Mouse (Mus musculus): ENCODE measurements around the gene Foxj1. TPM values are rescaled to one million over a fixed set of nuclear protein-coding genes. Genes with fewer than 3 reads are reported as not detected.

Foxj1 gene
- polyA plus RNA-seq, 1 experiment from 2014 or later: 0.17 TPM

DNA sequence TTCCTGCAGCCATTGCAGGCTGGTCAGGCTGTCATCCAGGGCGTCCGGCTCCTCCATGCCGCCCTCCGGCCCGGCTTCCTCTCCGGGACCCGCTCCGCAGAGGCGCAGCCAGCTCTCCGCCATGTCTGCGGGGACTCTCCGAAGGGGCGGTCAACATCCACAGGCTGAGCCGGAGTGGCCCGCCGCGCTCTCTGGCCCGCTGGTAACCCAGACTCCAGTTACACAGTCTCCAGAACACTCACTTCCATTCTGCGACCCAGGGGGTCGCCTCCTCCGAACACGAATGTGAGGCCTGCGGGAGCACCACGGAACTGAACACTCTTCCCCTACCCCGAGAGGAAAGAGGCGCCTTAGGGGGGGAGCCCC, 799 bp downstream of the Foxj1 start:
- no peak for ATAC-seq (ENCODE audit: insufficient number of reproducible peaks, insufficient read depth, low FRiP score, low read depth)
- Histone ChIP-seq H3K9me3 (ENCODE audit: control insufficient read depth, low read depth, low read length) (no peaks in the 10 kb centered on the region), H3K27ac (ENCODE audit: low read length) (no peak overlapping the region), H3K4me2 (replicated peaks; ENCODE audit: low read depth, low read length) (peak overlapping the region; percentile 96), H3K9ac (replicated peaks; ENCODE audit: low read depth, low read length) (no peak overlapping the region; the same call in 1 of the 2 replicates), H3K36me3 (ENCODE audit: control insufficient read depth, insufficient read depth, low read length) (no peaks in the 10 kb centered on the region), H3K4me1 (ENCODE audit: control insufficient read depth, insufficient read depth, low read length) (peaks cover 33% of the 10 kb centered on the region), H3K4me3 (ENCODE audit: low read depth, low read length) (peak overlapping the region; percentile 20), H3K27me3 (ENCODE audit: control insufficient read depth, insufficient read depth, low read length) (peaks cover 18% of the 10 kb centered on the region)
- 9% methylated on average over 26 of the region's 26 CpGs for WGBS

DNA sequence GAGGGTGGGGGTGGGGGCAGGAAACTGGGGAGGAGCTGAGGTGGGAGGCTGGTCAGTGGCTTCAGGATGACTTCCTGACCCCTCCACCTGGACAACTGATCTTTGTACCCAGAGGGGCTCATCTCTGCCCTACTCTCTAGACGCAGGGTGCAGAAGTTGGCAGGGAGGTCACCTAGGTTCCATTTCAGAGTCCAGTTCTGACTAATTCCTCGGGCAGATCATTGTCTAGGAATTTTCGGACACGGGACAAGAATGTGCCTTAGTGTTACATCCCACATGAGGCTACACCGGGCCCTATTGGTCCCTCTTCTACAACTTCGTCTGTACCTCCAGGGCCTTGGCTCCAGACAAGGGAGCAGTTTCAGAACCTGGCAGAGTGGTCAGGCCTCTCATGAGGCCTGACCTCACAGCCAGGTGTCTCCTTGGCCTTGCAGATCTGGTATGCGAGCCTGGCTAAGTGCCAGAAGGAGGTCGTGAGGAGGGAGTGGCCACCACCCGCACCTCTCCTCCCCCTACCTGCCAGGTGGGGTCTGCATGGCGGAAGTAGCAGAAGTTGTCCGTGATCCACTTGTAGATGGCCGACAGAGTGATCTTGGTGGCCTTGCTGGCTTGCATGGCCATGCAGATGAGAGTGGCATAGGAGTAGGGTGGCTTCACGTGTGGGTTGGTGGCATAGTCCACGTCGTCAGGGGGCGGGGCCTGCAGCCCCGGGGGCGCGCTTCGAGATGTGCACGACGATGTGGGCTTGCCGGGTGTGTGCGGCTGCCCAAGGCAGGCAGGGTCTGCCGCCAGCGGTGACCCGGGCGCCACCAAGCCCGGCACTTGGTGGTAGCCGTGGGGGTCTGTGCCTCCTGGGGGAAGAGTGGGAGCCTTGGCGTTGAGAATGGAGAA, 1.4 kb downstream of the Foxj1 start:
- Histone ChIP-seq H3K9ac (replicated peaks; ENCODE audit: low read depth, low read length) (no peak overlapping the region; the same call in 1 of the 2 replicates), H3K4me3 (ENCODE audit: low read depth, low read length) (peak overlapping the region; percentile 20), H3K4me2 (replicated peaks; ENCODE audit: low read depth, low read length) (peak overlapping the region; percentile 96), H3K27ac (ENCODE audit: low read length) (no peak overlapping the region), H3K9me3 (ENCODE audit: control insufficient read depth, low read depth, low read length) (no peaks in the 10 kb centered on the region), H3K4me1 (ENCODE audit: control insufficient read depth, insufficient read depth, low read length) (peaks cover 34% of the 10 kb centered on the region), H3K27me3 (ENCODE audit: control insufficient read depth, insufficient read depth, low read length) (peaks cover 18% of the 10 kb centered on the region), H3K36me3 (ENCODE audit: control insufficient read depth, insufficient read depth, low read length) (no peaks in the 10 kb centered on the region)
- WGBS: 24% methylated on average over 31 of the region's 31 CpGs
- no peak for ATAC-seq (ENCODE audit: insufficient number of reproducible peaks, insufficient read depth, low FRiP score, low read depth)

DNA sequence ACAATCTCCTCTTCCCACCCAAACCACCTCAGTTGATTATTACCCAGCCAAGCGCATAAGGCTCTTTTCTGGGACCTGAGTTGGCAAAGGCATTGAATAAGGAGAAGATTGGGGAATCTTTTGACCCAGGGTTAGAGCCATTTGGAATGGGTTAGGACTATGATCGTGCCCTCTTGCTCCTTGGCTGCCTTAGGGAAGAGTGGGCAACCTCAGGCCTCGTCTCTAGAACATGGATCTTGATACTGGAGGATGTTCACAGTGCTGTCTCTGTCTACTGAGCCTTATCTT, 2.3 kb downstream of the Foxj1 start:
- H3K9ac ChIP-seq (replicated peaks; ENCODE audit: low read depth, low read length): no peak overlapping the region
- H3K4me1 ChIP-seq (ENCODE audit: control insufficient read depth, insufficient read depth, low read length): peaks cover 34% of the 10 kb centered on the region
- H3K27me3 ChIP-seq (ENCODE audit: control insufficient read depth, insufficient read depth, low read length): peaks cover 18% of the 10 kb centered on the region
- no peaks in the 10 kb centered on the region for H3K36me3 ChIP-seq (ENCODE audit: control insufficient read depth, insufficient read depth, low read length)
- no peaks in the 10 kb centered on the region for H3K9me3 ChIP-seq (ENCODE audit: control insufficient read depth, low read depth, low read length)
- no peak overlapping the region for H3K4me2 ChIP-seq (replicated peaks; ENCODE audit: low read depth, low read length)
- 0 out of 2 replicates have a peak overlapping the region, but pooled peaks have one; percentile 33 for H3K27ac ChIP-seq (ENCODE audit: low read length)
- H3K4me3 ChIP-seq (ENCODE audit: low read depth, low read length): no peak overlapping the region
- ATAC-seq (ENCODE audit: insufficient number of reproducible peaks, insufficient read depth, low FRiP score, low read depth): no peak
- WGBS: 73% methylated on average over 3 of the region's 3 CpGs

- WGBS: 39% methylated on average over 19 of the region's 19 CpGs
- Histone ChIP-seq H3K4me1 (ENCODE audit: control insufficient read depth, insufficient read depth, low read length) (peaks cover 34% of the 10 kb centered on the region), H3K4me3 (ENCODE audit: low read depth, low read length) (no peak overlapping the region), H3K9me3 (ENCODE audit: control insufficient read depth, low read depth, low read length) (no peaks in the 10 kb centered on the region), H3K27me3 (ENCODE audit: control insufficient read depth, insufficient read depth, low read length) (peaks cover 18% of the 10 kb centered on the region), H3K9ac (replicated peaks; ENCODE audit: low read depth, low read length) (no peak overlapping the region), H3K27ac (ENCODE audit: low read length) (no peak overlapping the region), H3K36me3 (ENCODE audit: control insufficient read depth, insufficient read depth, low read length) (no peaks in the 10 kb centered on the region), H3K4me2 (replicated peaks; ENCODE audit: low read depth, low read length) (no peak overlapping the region)
- ATAC-seq (ENCODE audit: insufficient number of reproducible peaks, insufficient read depth, low FRiP score, low read depth): no peak
Measured at GRCm38 (mm10) chr11:116332232-116332982, 2.8 kb downstream of the Foxj1 start.

DNA sequence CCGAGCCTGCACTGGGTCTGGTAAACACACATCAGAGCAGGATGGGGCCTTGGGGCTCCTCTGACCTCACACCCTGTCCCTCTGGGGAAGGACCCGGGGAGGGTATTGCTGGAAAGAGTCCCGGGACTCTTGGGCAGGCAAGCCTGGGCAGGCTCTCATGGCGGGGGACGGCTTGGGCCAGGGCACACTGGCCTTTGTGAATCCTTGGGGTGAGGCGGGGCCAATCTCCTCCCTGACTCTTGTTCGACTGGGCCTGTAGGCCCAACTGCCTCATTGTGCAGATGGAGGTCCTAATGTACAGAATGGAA, 5.0 kb downstream of the Foxj1 start:
- Histone ChIP-seq H3K9ac (replicated peaks; ENCODE audit: low read depth, low read length) (no peak overlapping the region), H3K27me3 (ENCODE audit: control insufficient read depth, insufficient read depth, low read length) (peaks cover 18% of the 10 kb centered on the region), H3K4me2 (replicated peaks; ENCODE audit: low read depth, low read length) (no peak overlapping the region), H3K4me1 (ENCODE audit: control insufficient read depth, insufficient read depth, low read length) (peaks cover 34% of the 10 kb centered on the region), H3K27ac (ENCODE audit: low read length) (peak overlapping the region; percentile 45; the same call in 1 of the 2 replicates), H3K9me3 (ENCODE audit: control insufficient read depth, low read depth, low read length) (no peaks in the 10 kb centered on the region), H3K36me3 (ENCODE audit: control insufficient read depth, insufficient read depth, low read length) (no peaks in the 10 kb centered on the region), H3K4me3 (ENCODE audit: low read depth, low read length) (no peak overlapping the region)
- WGBS: 62% methylated on average over 7 of the region's 7 CpGs
- no peak for ATAC-seq (ENCODE audit: insufficient number of reproducible peaks, insufficient read depth, low FRiP score, low read depth)

DNA sequence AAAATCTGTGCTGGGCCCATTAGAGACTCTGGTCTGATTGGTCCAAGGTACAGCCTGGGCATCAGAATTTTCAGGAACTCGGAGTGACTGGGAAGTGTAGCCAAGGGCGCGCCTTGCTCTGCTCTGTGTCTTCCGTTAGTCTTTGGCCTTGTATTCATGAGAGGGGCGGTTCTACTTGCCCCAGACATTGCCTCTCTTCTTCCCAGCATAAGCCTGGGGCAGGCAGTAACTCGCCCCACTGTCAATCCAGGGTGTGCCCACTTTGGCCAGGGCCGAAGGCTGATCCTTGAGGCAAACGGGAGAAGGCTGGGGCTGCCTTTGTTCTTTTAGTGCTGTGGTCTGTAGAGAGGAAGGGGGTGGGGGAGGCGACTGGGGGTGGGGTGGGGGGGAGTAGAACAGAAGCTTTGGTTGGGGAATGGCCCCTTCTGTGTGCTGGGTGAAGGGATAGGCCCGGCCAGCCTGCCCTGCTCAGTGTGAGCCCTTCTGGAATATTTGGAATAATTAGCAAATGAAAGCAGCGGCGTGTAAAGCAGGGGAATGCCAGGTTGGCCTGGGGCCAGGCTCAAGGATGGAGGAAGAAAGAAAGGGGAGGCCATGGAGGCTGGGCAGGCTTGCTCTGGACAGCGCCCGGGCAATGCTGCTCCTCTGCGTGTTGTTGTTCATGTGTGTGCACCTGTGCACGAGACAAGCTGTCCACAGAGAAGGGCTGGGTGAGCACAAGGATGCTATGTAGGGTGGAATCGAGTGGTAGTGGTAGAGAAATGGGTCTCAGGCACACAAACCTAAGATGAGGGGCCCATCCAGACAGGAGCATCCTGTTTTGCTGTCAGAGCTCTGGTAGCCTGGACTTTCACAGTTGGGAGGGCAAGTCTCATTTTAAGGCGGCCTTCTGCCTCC, 5.6 kb downstream of the Foxj1 start:
- Histone ChIP-seq H3K4me3 (ENCODE audit: low read depth, low read length) (no peak overlapping the region), H3K27ac (ENCODE audit: low read length) (peak overlapping the region; percentile 45; the same call in 1 of the 2 replicates), H3K9me3 (ENCODE audit: control insufficient read depth, low read depth, low read length) (no peaks in the 10 kb centered on the region), H3K4me2 (replicated peaks; ENCODE audit: low read depth, low read length) (no peak overlapping the region), H3K36me3 (ENCODE audit: control insufficient read depth, insufficient read depth, low read length) (no peaks in the 10 kb centered on the region), H3K27me3 (ENCODE audit: control insufficient read depth, insufficient read depth, low read length) (peaks cover 12% of the 10 kb centered on the region), H3K4me1 (ENCODE audit: control insufficient read depth, insufficient read depth, low read length) (peaks cover 28% of the 10 kb centered on the region), H3K9ac (replicated peaks; ENCODE audit: low read depth, low read length) (no peak overlapping the region)
- no peak for ATAC-seq (ENCODE audit: insufficient number of reproducible peaks, insufficient read depth, low FRiP score, low read depth)
- 48% methylated on average over 18 of the region's 18 CpGs for WGBS

DNA sequence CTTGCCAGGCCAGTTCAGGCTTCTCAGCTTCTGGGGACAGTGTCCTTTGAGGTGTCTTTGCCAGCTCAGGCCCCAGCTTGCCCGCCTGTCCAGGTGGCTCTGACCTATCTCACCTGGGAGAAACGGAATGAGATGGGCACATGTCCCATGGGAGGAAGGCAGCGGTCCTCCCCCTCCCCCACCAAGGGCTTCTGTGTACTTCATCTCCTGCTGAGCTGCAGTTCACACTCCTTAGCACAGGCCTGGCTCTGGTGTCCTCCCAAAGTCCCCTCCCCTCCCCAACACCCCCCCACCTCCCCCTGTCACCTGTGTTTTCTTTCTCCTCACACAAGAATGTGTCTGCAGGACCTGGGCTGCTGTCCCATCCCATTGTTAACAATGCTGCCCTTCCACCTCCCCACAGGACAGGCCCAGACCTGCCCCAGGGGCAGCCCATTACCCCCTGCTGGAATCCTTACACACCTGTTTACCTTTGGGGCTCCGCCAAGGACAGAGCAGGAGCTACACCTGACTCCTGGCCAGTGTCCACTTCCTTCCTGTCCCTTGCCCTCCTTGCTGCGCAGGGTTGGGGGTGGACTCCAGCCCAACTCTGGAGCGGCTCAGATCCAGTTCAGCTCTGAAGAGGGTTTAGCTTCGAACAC, 8.1 kb downstream of the Foxj1 start:
- Histone ChIP-seq H3K27me3 (ENCODE audit: control insufficient read depth, insufficient read depth, low read length) (no peaks in the 10 kb centered on the region), H3K36me3 (ENCODE audit: control insufficient read depth, insufficient read depth, low read length) (no peaks in the 10 kb centered on the region), H3K9me3 (ENCODE audit: control insufficient read depth, low read depth, low read length) (no peaks in the 10 kb centered on the region), H3K4me2 (replicated peaks; ENCODE audit: low read depth, low read length) (no peak overlapping the region), H3K4me1 (ENCODE audit: control insufficient read depth, insufficient read depth, low read length) (peaks cover 9% of the 10 kb centered on the region), H3K9ac (replicated peaks; ENCODE audit: low read depth, low read length) (no peak overlapping the region), H3K4me3 (ENCODE audit: low read depth, low read length) (no peak overlapping the region), H3K27ac (ENCODE audit: low read length) (peak overlapping the region; percentile 39; the same call in 1 of the 2 replicates)
- no peak for ATAC-seq (ENCODE audit: insufficient number of reproducible peaks, insufficient read depth, low FRiP score, low read depth)
- 62% methylated on average over 7 of the region's 7 CpGs for WGBS
